Mouse (Mus musculus) heart, postnatal 25 days (tissue): ENCODE measurements around the gene Camk2b. TPM values are rescaled to one million over a fixed set of nuclear protein-coding genes. Genes with fewer than 3 reads are reported as not detected.
"Not testable (repeated sequence)": the region's sequence is repeated elsewhere in the genome, so short reads cannot be mapped to it uniquely, and the experiment has no call there.

Experiments
- DNase-seq: peaks from one replicate; pipeline ENCODE4 v3.0.0; 2022; ENCODE audit warnings: low spot score
- intact Hi-C: fragments of 180-260 bp; cut with DNase I; formaldehyde crosslinking; loops from one replicate; pipeline ENCODE4 v1.15.1; 2025
- total RNA-seq, 2 experiments: library from RNA; stranded (reverse); gene quantifications; 2 replicates each; pipeline ENCODE4 v1.2.3; 2021

Camk2b gene
- 1 to 10 TPM; 6.2 to 6.5 TPM for total RNA-seq

DNA sequence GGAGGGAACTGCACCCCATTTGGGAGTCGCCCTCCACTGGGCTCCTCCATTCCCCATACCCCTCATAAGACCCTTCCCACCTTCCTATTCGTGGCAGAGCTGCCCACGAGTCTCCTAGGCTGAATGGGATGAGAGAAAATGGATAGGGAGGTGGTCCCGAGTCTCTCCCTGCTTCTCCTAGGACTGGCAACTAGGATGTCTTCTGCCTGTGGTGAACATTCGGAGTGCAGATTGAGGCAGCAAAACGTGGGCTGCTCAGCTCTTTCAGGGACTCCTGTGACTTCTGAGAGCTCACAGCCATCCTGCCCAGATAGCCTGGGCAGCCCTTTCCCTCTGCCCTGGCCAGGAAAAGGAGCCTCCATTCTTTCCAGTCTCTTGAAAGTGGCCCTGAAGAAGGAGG is at the start of gene Camk2b:
Gene Camk2b (minus strand): TSS at position 187 of the 400 bp plus-strand sequence.
- DNase-seq, result no peak
- intact Hi-C loops, result no loop called here

DNA sequence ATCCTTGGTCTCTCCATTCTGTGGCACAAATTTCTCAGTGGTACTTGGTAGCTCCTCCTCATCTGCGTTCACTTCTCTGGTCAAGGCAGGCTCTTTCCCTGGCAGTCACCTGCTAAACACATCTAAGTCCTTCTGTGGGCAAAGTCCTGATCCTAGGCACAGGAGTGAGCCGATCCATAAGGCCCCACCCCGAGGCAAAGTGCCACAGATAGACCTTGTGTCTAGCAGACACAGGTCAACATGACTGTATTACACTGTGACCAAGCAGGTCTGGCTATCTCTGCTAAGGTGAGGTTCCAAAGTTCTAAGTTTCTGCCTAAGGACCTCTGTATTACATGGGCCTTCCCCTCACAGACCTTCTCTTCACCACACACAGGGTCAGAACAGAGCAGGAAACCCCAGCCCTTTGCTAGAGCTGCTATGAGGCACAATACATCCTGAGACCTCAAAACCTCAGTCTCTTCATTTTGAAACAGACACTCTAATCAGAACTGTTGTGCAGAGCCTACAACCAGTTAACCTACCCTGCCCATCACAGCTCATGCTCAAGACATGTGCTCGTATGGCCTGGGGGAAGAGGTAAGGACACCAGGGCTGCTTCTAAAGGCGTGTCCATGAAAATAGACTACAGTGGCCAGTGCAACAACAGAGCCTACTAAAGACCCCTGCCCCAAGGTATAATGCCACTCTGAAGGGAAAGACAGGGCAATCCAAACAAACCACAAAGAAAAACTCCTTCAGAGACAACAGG is 45.7 kb upstream of the Camk2b start:
- DNase-seq, result no peak
- intact Hi-C loops, result no loop called here

DNA sequence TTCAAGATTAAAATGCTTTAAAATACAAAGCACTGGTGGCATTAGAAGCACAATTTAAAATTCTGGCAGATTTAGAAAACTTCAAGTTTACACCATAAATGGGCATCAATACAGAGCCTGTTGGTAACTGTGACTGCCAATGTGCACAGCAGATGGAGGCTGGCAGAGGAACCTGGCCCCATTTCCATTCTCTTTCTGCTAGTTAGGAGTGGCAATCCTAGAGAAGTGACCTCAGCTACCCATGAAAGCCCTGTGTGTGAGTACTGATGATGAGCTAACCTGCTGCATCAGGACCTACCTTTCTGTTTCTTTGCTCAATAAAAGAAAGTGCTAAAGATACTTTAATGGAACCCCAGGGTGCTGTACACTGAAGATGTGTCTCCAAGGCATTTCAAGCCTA is 43.8 kb upstream of the Camk2b start:
- DNase-seq, result no peak
- intact Hi-C loops, result no loop called here

DNA sequence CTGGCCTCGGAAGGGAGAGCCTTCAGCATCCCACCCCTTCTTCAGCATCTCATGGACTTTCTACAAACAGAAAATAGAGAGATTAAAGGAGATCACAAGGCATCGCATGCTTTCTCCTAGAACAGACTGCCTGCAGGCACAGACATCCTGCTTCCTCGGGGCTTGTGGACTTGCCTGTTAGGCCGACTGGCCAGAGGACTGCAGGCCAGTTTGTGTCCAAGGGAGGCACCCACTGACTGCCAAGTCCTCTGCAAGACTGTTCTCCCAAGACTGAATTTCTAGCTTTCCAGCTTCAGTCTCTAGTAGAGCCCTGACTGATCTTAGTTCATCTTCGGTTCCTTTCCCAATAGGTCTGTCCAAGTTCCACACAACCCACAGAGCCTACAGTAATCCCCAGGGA is 42.1 kb upstream of the Camk2b start:
- intact Hi-C loops, result no loop called here
- no peak for DNase-seq

DNA sequence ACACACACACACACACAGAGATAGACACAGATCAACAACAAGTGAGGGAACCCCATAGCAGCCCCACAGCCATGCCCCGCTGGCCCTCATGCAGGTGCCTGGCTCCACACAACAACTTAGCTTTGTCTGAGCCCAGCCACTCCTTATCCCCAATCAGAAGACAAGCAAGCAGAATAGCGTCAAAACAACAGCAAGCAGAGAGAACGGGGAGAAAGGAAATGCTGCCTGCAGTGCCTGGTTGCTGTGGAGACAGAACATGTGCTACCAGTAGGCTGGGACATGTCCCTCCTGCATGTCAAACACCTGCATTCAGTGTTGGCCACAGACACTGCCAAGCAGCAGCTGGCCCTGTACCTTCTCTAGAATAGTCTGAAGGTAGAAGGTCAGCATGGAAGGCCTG is 41.6 kb upstream of the Camk2b start:
- intact Hi-C loops, result no loop called here
- DNase-seq, result no peak

DNA sequence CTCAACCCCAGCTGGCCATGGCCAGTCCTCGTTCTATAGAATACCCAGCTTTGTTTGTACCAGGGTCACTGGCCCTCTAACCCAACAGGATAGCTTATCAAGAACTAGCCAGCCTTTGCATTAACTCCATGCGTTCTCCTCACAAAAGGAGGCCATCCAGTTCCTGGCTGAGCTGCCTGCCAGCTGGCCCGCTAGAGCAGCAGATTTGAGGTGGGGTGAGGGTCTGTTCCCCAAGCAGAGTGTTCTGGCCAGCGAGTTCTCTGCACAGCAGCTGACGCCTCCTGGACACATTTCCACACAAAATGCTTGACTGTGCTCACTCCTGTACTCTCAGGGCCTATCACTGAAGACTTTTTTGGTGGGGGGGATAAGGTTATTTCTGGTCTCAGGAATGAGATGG is 38.6 kb upstream of the Camk2b start:
- intact Hi-C loops, result no loop called here

DNA sequence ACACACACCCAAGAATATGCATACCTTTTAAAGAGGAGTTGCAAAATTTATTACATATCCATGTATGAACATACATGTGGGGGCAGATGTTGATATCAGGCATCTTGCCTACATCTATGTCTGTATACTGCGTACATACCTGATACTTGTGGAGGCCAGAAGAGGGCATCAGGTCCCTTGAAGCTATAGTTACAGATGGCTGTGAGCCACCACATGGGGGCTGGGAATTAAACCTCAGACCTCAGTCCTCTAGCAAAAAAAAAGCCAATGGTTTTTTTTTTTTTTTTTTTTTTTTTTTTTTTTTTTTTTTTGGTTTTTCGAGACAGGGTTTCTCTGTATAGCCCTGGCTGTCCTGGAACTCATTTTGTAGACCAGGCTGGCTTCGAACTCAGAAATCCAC is 30.5 kb upstream of the Camk2b start:
- intact Hi-C loops, DNase-seq: not testable (repeated sequence)

More for the DNA sequence above, 38.6 kb upstream of the Camk2b start:
- no peak for DNase-seq

DNA sequence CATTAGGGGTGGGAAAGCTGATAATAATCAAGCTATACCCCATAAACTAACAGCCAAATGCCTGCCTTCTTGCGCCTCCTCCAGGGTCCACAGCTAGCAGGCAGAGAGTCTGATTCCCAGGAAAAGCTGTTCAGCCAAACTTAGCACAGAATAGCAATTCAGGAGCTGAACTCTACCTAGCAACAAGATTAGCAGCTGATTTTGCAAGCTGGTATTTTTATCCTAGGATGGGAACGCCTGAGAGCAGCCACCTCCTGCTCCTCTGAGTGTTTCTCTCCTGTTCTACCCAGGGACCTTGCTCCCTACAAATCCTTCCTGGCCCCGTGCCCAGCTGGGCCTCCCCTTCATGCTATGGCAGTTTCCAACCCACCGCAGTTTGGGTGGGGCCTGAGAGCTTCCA is 20.8 kb upstream of the Camk2b start:
- no peak for DNase-seq
- intact Hi-C loops, result no loop called here

DNA sequence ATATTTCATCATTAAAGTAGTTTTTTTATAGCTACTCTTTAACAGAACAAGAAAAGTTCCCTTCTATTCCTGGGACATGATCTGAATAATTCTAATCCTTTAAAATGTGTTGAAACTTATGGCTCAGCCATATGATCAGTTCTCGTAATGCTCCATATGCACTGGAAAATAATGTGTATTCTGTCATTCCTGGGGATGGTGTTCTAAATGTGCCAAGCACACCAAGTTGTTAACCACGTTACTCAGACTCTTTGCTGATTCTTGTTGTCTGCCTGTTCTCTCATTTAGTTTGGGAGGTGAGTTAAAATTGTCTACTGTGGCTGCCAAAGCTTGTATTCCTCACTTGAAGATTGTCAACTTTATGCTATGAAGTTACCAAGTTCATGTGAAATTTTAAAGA is 12.6 kb upstream of the Camk2b start:
- DNase-seq, result no peak
- intact Hi-C loops, result no loop called here

DNA sequence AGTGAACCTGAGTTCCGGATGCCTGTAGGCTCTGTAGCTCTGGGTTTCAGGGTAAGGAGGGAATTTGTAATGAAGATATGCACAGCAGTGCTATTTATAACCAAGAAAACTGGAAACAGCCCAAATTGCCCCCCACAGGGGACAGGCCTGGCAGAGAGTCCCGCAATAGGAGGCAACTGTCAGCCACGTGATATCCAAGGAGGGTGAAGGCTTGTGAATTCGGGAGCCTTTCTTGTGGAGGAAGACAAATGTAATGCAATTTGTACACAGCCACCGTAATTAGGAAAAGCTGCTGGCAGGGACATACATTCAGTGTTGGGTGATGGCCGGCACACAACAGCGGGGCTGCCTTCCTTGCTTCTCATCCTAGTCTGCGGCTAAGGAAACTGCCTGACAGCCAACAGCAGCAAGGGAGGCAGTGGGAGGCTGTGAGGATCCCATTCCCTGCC is 9.5 kb upstream of the Camk2b start:
- intact Hi-C loops, result no loop called here
- DNase-seq, result no peak

DNA sequence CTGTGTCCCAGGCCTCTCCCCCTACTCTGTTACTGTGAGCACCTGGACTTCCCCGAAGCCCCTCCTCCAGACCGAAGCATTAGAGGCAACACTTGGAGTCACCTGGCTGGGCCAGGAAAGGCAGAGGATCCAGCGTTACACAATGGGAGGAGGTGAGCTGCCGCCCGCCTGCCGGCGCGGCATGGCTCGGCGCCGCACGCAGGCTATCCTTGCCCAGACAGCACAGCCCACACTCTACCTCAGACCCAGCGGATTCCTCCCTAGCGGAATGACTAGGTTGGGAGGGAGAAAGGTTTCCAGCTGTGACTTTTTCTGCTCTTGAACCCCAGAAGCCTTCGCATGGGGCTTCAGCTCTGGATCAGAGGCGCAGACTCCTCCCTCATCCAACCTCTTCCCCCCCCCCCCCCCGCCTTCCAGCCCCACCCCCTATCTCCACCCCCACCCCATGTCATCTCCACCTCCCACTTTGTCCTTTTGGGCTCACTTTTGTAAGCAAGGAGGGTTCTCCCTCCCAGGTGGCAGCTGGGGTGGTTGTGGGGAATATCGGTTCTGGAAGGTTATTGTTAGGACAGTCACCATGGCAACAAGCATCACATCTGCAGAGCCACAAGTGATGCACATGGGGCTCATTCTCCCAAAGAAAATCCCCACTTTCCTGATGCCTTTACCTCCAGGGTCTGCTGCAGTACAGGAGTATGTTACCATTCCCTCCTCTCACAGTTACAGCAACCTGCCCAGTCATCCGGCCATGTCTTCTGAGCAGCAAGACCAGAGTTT is 2.2 kb upstream of the Camk2b start:
- no peak for DNase-seq
- intact Hi-C loops, result no loop called here

DNA sequence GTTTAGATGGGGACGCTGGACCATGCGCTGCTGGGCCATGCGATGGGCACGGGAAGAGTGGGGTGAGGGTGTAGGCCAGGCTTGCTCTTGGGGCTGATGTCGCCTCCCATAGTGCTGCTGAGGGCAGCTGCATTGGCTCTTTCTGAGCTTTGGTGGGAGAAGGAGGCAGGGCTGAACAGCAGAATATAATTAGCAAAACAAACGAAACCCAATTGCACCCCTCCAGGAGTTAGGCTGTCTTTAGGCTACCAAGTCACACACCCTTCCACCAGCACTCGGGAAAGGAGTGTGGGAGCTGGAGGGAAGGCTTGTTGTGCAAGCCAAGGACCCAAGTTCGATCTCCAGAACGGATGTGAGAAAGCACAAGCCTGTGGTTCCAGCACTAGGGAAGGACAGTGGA is 998 bp upstream of the Camk2b start:
- intact Hi-C loops, result no loop called here
- DNase-seq, result no peak

DNA sequence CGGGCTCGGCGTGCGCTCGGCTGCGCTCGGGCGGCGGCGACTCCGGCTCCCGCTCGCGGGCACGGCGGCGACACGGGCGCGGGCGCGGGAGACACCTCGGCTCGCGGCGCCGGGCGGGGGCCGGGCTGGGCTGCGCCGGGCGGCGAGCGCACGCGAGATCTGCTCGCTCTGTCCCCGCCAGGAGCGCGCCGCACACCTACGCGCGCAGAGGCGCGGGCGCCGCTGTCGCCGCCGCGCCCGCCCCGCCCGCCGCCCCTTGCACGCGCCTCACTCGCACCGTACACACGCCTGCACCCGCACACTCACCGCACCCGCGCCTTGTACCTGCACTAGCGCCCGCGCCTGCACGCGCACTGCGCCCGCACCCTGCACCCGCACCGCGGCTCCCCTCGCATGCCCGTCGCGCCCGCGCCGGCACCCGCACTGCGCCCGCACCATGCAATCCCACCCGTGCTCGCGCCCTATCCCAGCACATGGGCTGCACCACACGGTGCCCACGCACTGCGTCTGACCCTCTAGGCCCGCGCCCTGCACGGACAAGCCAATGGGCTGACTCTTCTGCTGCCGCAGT is 526 bp downstream of the Camk2b start:
- DNase-seq, result no peak
- intact Hi-C loops, result no loop called here

DNA sequence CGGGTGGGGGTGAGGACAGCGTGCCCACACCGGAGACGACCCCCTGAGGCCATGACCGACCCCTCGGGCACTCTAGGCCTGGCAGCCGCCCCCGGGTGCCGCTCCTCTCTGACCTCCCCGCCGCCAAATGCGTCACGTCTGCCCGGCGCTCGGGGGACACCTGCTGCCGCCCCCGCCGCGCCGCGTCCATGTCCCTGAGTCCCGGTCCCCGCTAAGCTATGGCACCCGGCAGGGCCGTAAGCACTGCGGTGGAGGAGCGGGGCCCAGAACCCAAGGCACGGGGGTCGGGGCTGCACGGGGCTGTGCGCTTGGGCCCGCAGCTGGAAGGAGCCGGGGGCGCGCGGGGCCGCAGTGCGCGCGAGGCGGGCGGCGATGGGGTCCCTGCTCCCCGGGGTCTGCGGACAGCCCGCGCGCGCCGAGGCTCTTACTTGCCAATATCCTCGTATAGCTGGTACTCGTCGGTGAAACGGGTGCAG is 1.1 kb downstream of the Camk2b start:
- DNase-seq, result no peak
- intact Hi-C loops, result no loop called here

DNA sequence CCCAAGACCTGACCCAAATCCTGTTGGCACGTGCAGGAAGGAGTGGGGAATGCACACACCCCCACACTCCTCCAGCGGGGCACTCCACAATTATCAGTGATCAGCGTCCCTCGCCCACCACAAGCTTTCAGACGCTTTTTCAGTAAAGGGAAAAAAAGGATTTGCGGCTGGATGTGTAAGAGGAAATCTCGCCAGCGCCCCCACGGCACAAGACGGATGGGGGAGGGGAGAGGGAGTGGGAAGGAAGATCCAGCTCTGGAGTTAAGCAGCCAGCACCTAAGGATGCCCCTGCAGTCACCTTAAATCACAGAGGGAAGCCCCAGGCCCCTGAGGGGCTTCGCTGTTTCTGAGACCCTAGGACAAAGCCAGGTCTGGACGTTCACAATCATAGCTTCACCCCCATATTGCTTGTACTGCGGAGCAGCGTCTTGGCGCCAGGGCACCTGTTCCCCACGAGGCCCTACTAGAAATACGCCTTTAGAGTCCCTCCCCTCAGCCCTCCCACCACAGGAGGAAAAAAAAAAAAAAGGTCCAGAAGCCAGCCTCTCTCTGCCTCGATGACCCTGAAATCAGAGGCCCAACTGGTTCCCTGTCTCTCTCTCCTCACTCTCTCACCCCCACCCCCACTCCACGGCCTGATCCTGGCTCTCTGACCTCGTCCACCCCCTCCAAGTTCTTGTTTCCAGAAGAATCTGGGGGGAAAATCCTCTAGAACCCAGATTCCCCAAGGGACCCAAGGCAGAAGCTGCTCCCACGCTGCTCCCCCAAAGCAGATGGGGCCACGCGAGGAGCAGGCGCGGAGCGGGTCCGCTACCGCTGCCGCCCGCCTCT is 1.7 kb downstream of the Camk2b start:
- intact Hi-C loops, result no loop called here
- no peak for DNase-seq

DNA sequence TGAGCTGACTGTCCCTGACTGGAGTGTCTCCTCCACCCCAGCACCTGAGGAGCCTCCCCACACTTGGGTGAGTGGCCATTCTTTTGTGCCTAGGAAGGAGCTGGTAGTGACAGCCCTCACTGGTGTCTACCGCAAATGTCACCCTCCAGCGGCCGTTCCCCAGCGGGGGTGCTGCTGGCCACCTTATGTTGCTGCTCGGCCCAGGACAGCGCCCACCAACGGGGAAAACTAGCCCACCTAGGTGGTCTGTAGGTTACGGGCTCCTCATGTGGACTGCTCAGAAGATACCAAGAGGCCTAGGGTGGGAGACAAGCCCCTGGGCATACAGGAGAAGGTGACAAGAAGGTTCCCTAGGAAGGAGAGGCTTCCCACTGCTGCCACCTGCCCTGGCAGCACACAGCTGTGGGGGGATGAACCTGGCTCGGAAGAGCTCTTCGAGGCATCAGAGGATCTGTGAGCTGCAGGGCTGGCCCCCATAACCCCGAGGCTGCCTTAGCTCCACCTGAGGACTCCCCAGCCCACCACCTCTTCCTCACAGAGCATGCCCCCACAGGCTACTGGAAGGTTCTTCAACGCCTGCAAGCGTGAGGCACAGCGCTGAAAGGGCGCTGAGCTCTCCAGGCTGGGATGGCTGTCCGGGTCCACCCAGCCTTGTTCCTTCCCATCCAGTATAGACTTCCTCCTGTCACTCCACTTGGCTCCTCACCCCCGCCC is 2.5 kb downstream of the Camk2b start:
- intact Hi-C loops, result no loop called here

DNA sequence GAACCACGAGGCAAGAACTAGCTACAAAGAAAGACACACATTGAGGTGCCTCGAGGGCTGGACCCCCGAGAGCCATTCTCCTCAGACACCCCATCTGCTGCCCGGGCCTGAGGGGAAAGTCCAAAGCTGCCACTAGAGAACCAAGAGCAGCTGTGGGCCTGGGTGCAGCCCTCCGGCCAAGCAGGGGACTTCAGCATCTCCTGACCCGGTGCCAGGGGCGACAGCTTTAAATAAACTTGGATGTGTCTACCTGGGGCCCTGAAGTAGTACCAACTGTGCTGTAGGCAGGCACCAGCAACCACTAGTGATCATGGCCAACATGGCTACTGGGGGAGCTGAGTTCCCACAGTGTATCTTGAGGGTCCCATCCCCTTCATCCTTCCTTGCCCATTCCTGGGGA is 3.1 kb downstream of the Camk2b start:
- no peak for DNase-seq
- intact Hi-C loops, result no loop called here

More for the DNA sequence above, 2.5 kb downstream of the Camk2b start:
- no peak for DNase-seq

DNA sequence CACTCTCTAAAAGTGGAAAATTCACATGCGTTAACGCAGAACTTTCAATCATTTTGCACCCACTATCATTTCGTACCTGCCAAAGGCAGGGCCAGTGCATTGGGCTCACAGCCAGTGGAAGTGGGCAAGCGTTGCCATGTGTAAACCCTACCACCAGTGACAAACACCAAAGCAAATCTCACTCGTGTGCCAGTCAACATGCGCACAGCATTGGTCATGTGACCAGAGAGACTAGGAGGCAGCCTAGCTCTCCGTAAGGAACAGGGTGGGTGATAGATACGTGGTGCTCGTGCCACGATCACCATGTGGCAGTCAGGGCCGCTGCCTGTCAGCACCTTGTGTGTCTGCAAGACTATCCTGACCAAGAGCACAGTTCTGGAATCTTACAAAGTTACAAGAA is 3.8 kb downstream of the Camk2b start:
- no peak for DNase-seq
- intact Hi-C loops, result no loop called here

DNA sequence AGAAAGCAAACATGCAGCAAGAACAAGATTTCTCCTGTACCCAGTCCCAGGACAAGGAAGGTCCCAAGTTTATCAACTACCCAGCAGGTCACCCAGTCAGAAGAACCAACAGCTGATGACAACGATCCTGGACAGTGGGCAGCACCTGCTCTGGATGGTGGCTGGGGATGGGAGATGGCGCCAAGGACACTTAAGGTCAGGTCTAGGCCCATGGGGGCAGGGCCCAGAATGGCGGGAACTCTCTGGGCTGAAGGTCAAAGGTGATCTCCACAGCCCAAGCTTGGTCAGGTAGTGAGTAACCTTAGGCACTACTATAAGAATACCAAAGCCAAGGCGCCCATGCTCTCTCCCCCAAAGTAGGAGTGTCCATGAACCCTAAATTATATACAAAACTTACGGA is 4.3 kb downstream of the Camk2b start:
- intact Hi-C loops, result no loop called here
- no peak for DNase-seq

DNA sequence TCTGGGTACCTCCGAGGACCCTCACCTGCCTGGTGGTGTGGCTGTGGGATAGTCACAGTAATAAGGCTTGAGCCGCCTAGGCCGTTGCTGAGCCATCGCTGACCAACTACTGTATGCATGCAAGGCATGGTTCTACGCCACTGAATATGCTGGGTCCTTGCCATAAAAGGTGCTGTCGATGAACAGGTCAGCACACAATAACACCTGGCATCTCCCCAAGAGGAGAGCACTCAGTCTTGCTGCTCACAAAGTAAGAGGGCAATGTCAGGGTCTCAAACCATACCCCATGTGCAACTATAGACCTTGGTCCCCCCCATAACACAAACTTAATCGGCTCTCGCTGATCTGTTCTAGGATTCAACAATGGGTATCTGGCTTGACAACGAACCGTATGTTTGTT is 7.0 kb downstream of the Camk2b start:
- DNase-seq, result no peak
- intact Hi-C loops, result no loop called here
